Mouse (Mus musculus) lung, adult 18-20 months (tissue): ENCODE measurements around the gene Dnajc2.
A peak's percentile ranks its signal among the peaks of the same experiment; 100 is the strongest.

Source experiments
- DNase-seq, 2 experiments: peaks; one replicate each; pipeline ENCODE4 v3.0.0; 2022; ENCODE audit warnings: mixed read lengths in 2 of 2

The Dnajc2 gene

GRCm38 (mm10) chr5:21785053-21785452 lies at the start of gene Dnajc2, which contains the start of gene Psmc2:
TSS of gene Dnajc2 (minus strand) at chr5:21785251.
TSS of gene Psmc2 (plus strand) at chr5:21785283.
- DNase-seq, result peak; percentile 87 to 92

- no peak for DNase-seq
These were observed 46.7 kb upstream of the Dnajc2 start for GRCm38 (mm10) chr5:21831761-21832160.

GRCm38 (mm10) chr5:21828855-21829254 lies 43.8 kb upstream of the Dnajc2 start:
- no peak for DNase-seq

GRCm38 (mm10) chr5:21827643-21828042 lies 42.6 kb upstream of the Dnajc2 start:
- DNase-seq, result no peak

GRCm38 (mm10) chr5:21826370-21826769 lies 41.3 kb upstream of the Dnajc2 start:
- DNase-seq, result no peak

GRCm38 (mm10) chr5:21813994-21814393 lies 28.9 kb upstream of the Dnajc2 start:
- peak in 1 of 2 experiments; percentile 2 for DNase-seq

- DNase-seq, result no peak
These were observed 25.9 kb upstream of the Dnajc2 start for GRCm38 (mm10) chr5:21810924-21811323.

GRCm38 (mm10) chr5:21804837-21805236 lies 19.8 kb upstream of the Dnajc2 start:
- no peak for DNase-seq

GRCm38 (mm10) chr5:21803691-21804188 lies 18.7 kb upstream of the Dnajc2 start:
- no peak for DNase-seq

- DNase-seq, result no peak
These were observed 17.9 kb upstream of the Dnajc2 start for GRCm38 (mm10) chr5:21802907-21803306.

GRCm38 (mm10) chr5:21792166-21792565 lies 7.1 kb upstream of the Dnajc2 start:
- no peak for DNase-seq

GRCm38 (mm10) chr5:21789061-21789460 lies 4.0 kb upstream of the Dnajc2 start:
- DNase-seq, result no peak

GRCm38 (mm10) chr5:21787186-21788105 lies 2.4 kb upstream of the Dnajc2 start:
- DNase-seq, result no peak

- peak; percentile 92 to 94 for DNase-seq
These were observed 1.5 kb upstream of the Dnajc2 start for GRCm38 (mm10) chr5:21786258-21787185.

- no peak for DNase-seq
These were observed 725 bp upstream of the Dnajc2 start for GRCm38 (mm10) chr5:21785776-21786175.

GRCm38 (mm10) chr5:21784161-21785052 lies 644 bp downstream of the Dnajc2 start:
- DNase-seq, result peak; percentile 18

GRCm38 (mm10) chr5:21776491-21776890 lies 8.6 kb downstream of the Dnajc2 start:
- no peak for DNase-seq

GRCm38 (mm10) chr5:21769841-21770240 lies 15.2 kb downstream of the Dnajc2 start:
- no peak for DNase-seq

- DNase-seq, result no peak
These were observed 16.5 kb downstream of the Dnajc2 start for GRCm38 (mm10) chr5:21768506-21768905.

- no peak for DNase-seq
These were observed 39.1 kb downstream of the Dnajc2 start for GRCm38 (mm10) chr5:21745966-21746365.

- DNase-seq, result no peak
These were observed 40.4 kb downstream of the Dnajc2 start for GRCm38 (mm10) chr5:21744651-21745050.

GRCm38 (mm10) chr5:21743606-21744005 lies 41.4 kb downstream of the Dnajc2 start:
- no peak for DNase-seq
